ENCODE assay signal across 11 mouse cellular contexts in genomic region chr4:32518842-32519578, GRCm38 (mm10).
DNase-seq lines count a peak whose midpoint lies in the region; ATAC-seq and TF ChIP-seq lines count a peak whose summit lies in the region.
"Had no signal": no experiment of that assay in that cellular context is flagged by ENCODE, and none has a peak within 500 bp of the region (broad histone marks: within the 10 kb centered on the region; RNA-seq: fewer than 3 reads in every experiment).

No protein-coding gene starts in this region.

- no peaks in the 10 kb centered on the region for H3K36me3 ChIP-seq in lung, postnatal 0 days (ENCODE audit: insufficient read depth, low read length)
- H3K36me3 ChIP-seq: liver, embryonic 15.5 days; neural tube, embryonic 12.5 days had no signal

- H3K27me3 ChIP-seq in lung, postnatal 0 days (replicated peaks; ENCODE audit: insufficient read depth, low read length), result no peaks in the 10 kb centered on the region
- H3K27me3 ChIP-seq: liver, embryonic 15.5 days; neural tube, embryonic 12.5 days had no signal

- H3K4me1 ChIP-seq in lung, postnatal 0 days (ENCODE audit: insufficient read depth, low read depth, low read length), result peaks cover 24% of the 10 kb centered on the region
- H3K4me1 ChIP-seq: liver, embryonic 15.5 days had no signal

- H3K27ac ChIP-seq in lung, postnatal 0 days (ENCODE audit: low read length), result peak overlapping the region; percentile 57
- H3K27ac ChIP-seq: liver, embryonic 15.5 days; neural tube, embryonic 12.5 days had no signal

- DNase-seq in heart, adult 11 months, result peak; percentile 90
- DNase-seq in heart, adult 9 months (ENCODE audit: low spot score in 2 of 2), result no peak
- DNase-seq in urinary bladder, postnatal 14 days (ENCODE audit: low spot score), result peak; percentile 38
- no peak for DNase-seq in urinary bladder, postnatal 10 days (ENCODE audit: low spot score)
- DNase-seq in lung, postnatal 0 days (ENCODE audit: low spot score), result peak; percentile 93
- DNase-seq in spleen, adult 18-20 months, result no peak
- DNase-seq in testis, postnatal 10 days (ENCODE audit: low spot score), result no peak
- DNase-seq: right cerebral cortex, postnatal 25 days had no signal

- no peak overlapping the region for H3K9ac ChIP-seq in lung, postnatal 0 days (replicated peaks; ENCODE audit: low read depth)
- H3K9ac ChIP-seq: liver, embryonic 15.5 days; neural tube, embryonic 12.5 days had no signal

- peak; percentile 79 for TF ChIP-seq EP300 in lung, postnatal 0 days (IDR thresholded peaks at IDR 0.05)

- no peak overlapping the region for H3K4me2 ChIP-seq in lung, postnatal 0 days (replicated peaks; ENCODE audit: low read depth, low read length)
- H3K4me2 ChIP-seq: liver, embryonic 15.5 days; neural tube, embryonic 12.5 days had no signal

- peak; percentile 76 for ATAC-seq in lung, postnatal 0 days
- no peak for ATAC-seq in frontal cortex, adult (ENCODE audit: low TSS enrichment)

- no peaks in the 10 kb centered on the region for H3K9me3 ChIP-seq in lung, postnatal 0 days (ENCODE audit: low read length)
- H3K9me3 ChIP-seq: liver, embryonic 15.5 days; neural tube, embryonic 12.5 days had no signal

- no peak overlapping the region for H3K4me3 ChIP-seq in lung, postnatal 0 days (ENCODE audit: low read depth, low read length)
- H3K4me3 ChIP-seq: liver, embryonic 15.5 days; neural tube, embryonic 12.5 days had no signal

- TF ChIP-seq CTCF in lung, postnatal 0 days (IDR thresholded peaks at IDR 0.05), result no peak

- WGBS in lung, postnatal 0 days, result 17% methylated on average over 5 of the region's 6 CpGs

Comparison
In these comparisons a context has a peak if more than half of its experiments do, and no peak if none do; other contexts are left out.
1. DNase-seq: peak in heart, adult 11 months (single experiment), urinary bladder, postnatal 14 days (single experiment) and lung, postnatal 0 days (single experiment); none in heart, adult 9 months (0 of 2), urinary bladder, postnatal 10 days (single experiment), spleen, adult 18-20 months (0 of 2) and testis, postnatal 10 days (single experiment).